Mouse (Mus musculus) stomach, postnatal 0 days (tissue): ENCODE results near the gene Rnf10. TPM values are rescaled to one million over a fixed set of nuclear protein-coding genes. Genes with fewer than 3 reads are reported as not detected.
A peak's percentile ranks its signal among the peaks of the same experiment; 100 is the strongest.

Experiments
- ATAC-seq: fragments of 200-750 bp; cut with Nextera tagmentation; 2 replicates; pipeline ENCODE4 v1.8.0; 2017; ENCODE audit not compliant: low FRiP score, low TSS enrichment
- DNase-seq: peaks from one replicate; pipeline ENCODE4 v3.0.0-alpha.2; 2016; ENCODE audit warnings: low spot score
- H3K27ac ChIP-seq: fragments of 300-500 bp; sonication (generic); replicated peaks from 2 replicates; pipeline ENCODE4 v1.5.1; 2014; ENCODE audit warnings: mild to moderate bottlenecking, control low read depth
- H3K27me3 ChIP-seq: fragments of 300-500 bp; sonication (generic); 2 replicates; pipeline ENCODE4 v1.6.1; 2014; ENCODE audit warnings: low read length; ENCODE audit not compliant: control insufficient read depth, insufficient read depth
- H3K36me3 ChIP-seq: fragments of 300-500 bp; sonication (generic); 2 replicates; pipeline ENCODE4 v1.6.1; 2014; ENCODE audit warnings: low read length, mixed read lengths; ENCODE audit not compliant: control insufficient read depth, insufficient read depth
- H3K4me1 ChIP-seq: fragments of 300-500 bp; sonication (generic); replicated peaks from 2 replicates; pipeline ENCODE4 v1.6.1; 2014; ENCODE audit warnings: antibody characterized with exemption; ENCODE audit not compliant: control insufficient read depth, insufficient read depth
- H3K4me2 ChIP-seq: fragments of 300-500 bp; sonication (generic); replicated peaks from 2 replicates; pipeline ENCODE4 v1.6.1; 2014; ENCODE audit warnings: low read depth, mild to moderate bottlenecking, control low read depth, moderate library complexity
- H3K4me3 ChIP-seq: fragments of 300-500 bp; sonication (generic); 2 replicates; pipeline ENCODE4 v1.5.1; 2014; ENCODE audit warnings: low read depth, low read length, control low read depth
- H3K9ac ChIP-seq: fragments of 300-500 bp; sonication (generic); 2 replicates; pipeline ENCODE4 v1.6.1; 2014; ENCODE audit warnings: mild to moderate bottlenecking, low read length, control low read depth, mixed read lengths
- H3K9me3 ChIP-seq: fragments of 300-500 bp; sonication (generic); 2 replicates; pipeline ENCODE4 v1.6.1; 2016; ENCODE audit warnings: low read length; ENCODE audit not compliant: control insufficient read depth
- CTCF ChIP-seq: IDR thresholded peaks from 2 replicates; pipeline ENCODE4 v1.5.1; 2016; ENCODE audit warnings: antibody characterized with exemption, low read depth, mild to moderate bottlenecking, moderate library complexity
- EP300 ChIP-seq: optimal IDR thresholded peaks from 2 replicates; pipeline ENCODE3; 2016; ENCODE audit warnings: antibody characterized with exemption
- WGBS: fragments of 180-500 bp; shearing (Covaris S2); extraction: QIAGEN DNeasy Blood & Tissue Kit; methylation state at CpG from one replicate; pipeline ENCODE4 v1.1.7; 2014; 5-methylcytosine and 5-hydroxymethylcytosine counted together
- polyA plus RNA-seq: library from polyadenylated mRNA; unstranded; fragments of >200 nt; fragmentation: Nextera tagmentation; extraction: Ambion mirVana; gene quantifications from 2 replicates; pipeline ENCODE4 v1.2.1, GENCODE M21; 2015

Rnf10 gene
- polyA plus RNA-seq, 1 experiment from 2014 or later: 84.0 TPM

DNA sequence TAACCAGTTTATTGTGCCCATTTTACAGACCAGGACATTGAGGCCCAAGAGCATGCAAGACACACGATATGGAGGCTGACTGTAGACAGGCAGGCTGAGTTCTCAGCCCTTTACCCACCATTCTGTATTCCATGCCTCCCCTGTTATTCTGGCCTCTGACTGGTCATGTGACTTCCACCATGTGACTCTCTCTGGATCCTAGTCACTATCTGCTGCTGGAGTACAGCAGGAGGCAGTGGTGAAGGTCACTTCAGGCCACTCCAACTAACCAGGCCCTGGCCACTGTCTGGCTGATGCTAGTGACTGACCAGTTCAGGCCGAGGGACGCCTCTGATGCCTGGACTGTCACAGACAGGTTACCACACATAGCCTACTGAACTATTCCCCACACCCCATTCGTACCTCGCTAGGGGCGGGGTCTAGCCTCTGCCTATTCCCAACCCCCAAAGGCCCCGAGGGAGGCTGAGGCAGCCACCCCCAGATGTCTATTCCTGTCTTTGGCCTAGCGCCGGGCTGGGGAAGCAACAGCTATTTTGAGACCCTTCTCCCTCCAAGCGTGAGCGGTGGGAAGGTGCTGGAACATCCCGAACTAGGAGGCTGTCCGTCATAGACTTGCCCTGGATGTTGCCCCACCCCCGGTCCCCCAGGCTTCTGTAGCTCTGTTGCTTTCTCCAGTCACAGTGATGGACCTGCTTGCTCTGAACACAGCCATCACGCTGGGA is 41.7 kb downstream of the Rnf10 start:
- no peaks in the 10 kb centered on the region for H3K9me3 ChIP-seq
- WGBS: 62% methylated on average over 15 of the region's 15 CpGs
- peak; percentile 10; the same call in 1 of the 2 replicates for ATAC-seq
- no peak overlapping the region for H3K9ac ChIP-seq
- no peaks in the 10 kb centered on the region for H3K4me1 ChIP-seq
- no peak overlapping the region for H3K4me2 ChIP-seq
- no peak overlapping the region for H3K27ac ChIP-seq
- no peak overlapping the region for H3K4me3 ChIP-seq
- TF ChIP-seq CTCF (no peak), EP300 (no peak)
- H3K36me3 ChIP-seq: no peaks in the 10 kb centered on the region
- H3K27me3 ChIP-seq: no peaks in the 10 kb centered on the region
- DNase-seq: no peak

DNA sequence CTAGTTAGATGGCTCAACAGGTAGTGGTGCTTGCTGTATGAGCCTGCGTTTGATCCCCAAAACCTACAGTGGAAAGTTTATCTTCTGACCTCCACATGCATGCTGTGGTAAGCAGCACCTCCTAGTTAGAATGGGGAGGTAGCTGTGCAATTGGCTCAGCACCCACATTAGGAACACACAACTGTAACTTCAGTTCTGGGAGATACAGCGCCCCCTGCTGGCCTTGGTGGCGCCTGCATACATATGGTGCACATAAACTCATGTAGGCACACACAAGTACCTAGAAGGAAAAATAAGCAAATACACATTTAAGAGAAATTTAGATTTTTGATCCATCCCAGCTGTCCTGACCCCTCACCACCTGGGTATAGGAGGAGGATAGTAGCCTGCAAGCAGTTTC is 50.2 kb downstream of the Rnf10 start:
- Histone ChIP-seq H3K4me3 (no peak overlapping the region), H3K36me3 (no peaks in the 10 kb centered on the region), H3K9me3 (no peaks in the 10 kb centered on the region), H3K27ac (no peak overlapping the region), H3K4me1 (no peaks in the 10 kb centered on the region), H3K27me3 (no peaks in the 10 kb centered on the region), H3K9ac (no peak overlapping the region), H3K4me2 (no peak overlapping the region)
- DNase-seq (no peak), ATAC-seq (no peak)
- WGBS: 66% methylated on average over 3 of the region's 3 CpGs
- TF ChIP-seq CTCF (peak; percentile 34), EP300 (no peak)

DNA sequence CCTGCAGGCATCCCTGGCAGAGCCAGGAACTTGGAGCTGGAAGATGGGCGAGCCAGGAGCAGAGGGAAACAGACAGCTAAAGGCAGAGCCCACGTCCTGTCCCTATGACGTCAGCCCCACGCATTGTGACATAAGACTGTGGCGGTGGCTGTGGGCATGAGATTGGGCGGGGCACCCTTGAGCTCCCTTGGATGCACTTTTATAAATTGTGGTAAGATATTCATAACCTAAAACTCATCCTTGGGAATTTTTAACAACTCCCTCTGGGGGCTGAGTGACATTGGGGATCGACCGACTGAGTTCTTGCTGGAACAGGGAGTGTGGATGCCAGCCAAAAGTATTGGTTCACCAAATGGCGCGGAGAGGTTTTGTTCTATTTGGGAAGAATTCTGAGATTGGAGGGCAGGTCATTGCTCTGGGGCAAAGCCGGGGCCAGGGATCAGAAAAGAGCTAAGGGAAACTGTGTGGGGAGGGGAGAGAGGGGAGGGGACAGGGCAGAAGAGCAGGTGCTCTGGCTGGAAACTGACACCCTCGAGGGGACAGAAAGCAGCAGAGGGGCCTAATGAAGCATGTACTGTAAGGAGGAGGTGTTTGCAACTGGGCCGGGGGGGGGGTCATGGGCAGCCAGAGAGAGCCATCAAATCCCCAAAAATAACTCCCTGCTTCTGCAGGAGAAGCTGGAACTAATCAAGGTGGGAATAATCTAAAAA is 51.6 kb downstream of the Rnf10 start:
- Histone ChIP-seq H3K27ac (no peak overlapping the region), H3K9me3 (no peaks in the 10 kb centered on the region), H3K4me1 (no peaks in the 10 kb centered on the region), H3K4me3 (no peak overlapping the region), H3K9ac (no peak overlapping the region), H3K27me3 (no peaks in the 10 kb centered on the region), H3K36me3 (no peaks in the 10 kb centered on the region), H3K4me2 (no peak overlapping the region)
- TF ChIP-seq EP300 (no peak), CTCF (no peak)
- ATAC-seq (no peak), DNase-seq (no peak)
- WGBS: 32% methylated on average over 13 of the region's 13 CpGs

DNA sequence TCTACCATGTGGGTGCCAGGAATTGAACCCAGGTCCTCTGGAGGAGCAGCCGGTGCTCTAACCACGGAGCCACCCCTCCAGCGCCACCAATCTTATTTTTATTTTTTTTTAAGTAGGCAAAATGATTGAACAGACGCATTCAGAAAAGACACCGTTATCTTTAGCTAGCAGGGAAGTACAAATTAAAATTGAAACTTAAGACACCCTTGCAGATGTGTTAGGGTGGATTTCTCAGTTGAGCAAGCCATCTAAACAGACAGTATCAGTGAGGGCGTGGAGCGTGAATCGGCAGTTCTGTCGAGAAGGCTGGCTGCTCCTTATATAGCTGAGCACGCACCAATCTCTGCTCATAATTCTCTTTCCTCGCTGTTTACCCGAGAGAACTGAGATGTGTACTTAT is 54.7 kb downstream of the Rnf10 start:
- WGBS: 87% methylated on average over 12 of the region's 12 CpGs
- TF ChIP-seq EP300: no peak
- TF ChIP-seq CTCF: no peak
- no peak overlapping the region for H3K9ac ChIP-seq

DNA sequence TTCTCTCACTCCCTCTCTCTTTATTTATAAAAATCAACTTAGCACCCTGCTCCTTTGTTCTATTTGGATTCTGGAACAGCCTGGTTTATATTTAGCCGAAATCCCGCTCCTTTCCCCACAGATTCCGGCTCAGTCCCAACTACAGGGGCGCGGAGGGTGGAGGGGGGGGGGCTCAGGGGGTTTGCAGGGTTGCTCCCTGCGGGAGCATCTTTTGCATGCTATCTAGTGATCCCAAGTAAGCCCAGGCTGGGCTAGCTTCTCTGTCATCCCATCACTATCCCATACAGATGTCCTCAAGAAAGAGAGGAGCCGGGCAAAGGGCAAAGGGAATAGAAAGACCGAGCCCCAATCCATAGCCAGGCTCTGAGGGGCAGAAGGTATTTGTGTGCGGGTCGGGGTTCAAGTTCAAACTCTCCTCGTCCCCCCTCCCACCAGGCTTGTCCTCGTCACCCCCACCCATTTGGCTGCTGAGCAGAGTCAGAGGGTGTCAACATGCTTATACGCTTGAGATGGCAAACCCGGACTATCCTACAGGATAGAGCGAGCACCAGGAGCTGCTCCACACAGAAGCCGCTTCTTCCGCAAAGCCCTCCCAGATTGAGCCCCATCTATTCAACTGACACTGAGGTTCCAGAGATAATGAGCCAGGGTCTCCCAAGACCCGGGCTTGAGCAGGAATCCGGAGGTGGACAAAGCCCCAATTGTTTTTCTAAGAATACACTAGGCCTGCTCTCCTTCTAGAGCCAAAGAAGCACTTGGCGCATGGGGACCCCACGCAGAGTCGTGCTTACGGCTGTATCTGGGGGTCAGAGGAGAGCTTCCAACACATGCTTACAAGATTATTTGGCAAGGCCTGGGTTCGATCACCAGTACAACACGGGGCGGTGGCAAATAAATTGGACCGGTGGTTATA is 57.2 kb downstream of the Rnf10 start:
- ATAC-seq: no peak

More for the DNA sequence above, 54.7 kb downstream of the Rnf10 start:
- DNase-seq: no peak
- no peaks in the 10 kb centered on the region for H3K9me3 ChIP-seq
- ATAC-seq: no peak
- H3K4me2 ChIP-seq: no peak overlapping the region
- H3K4me1 ChIP-seq: no peaks in the 10 kb centered on the region
- H3K36me3 ChIP-seq: no peaks in the 10 kb centered on the region
- no peaks in the 10 kb centered on the region for H3K27me3 ChIP-seq
- no peak overlapping the region for H3K27ac ChIP-seq
- no peak overlapping the region for H3K4me3 ChIP-seq

More for the DNA sequence above, 57.2 kb downstream of the Rnf10 start:
- no peaks in the 10 kb centered on the region for H3K9me3 ChIP-seq
- H3K4me3 ChIP-seq: peak overlapping the region; percentile 31
- DNase-seq: no peak
- no peak overlapping the region for H3K27ac ChIP-seq
- H3K27me3 ChIP-seq: no peaks in the 10 kb centered on the region
- H3K4me2 ChIP-seq: peak overlapping the region; percentile 55
- no peaks in the 10 kb centered on the region for H3K36me3 ChIP-seq
- H3K4me1 ChIP-seq: no peaks in the 10 kb centered on the region
- 0 out of 2 replicates have a peak overlapping the region, but pooled peaks have one; percentile 47 for H3K9ac ChIP-seq
- TF ChIP-seq CTCF (no peak), EP300 (no peak)
- 33% methylated on average over 27 of the region's 27 CpGs for WGBS
